33 mouse cellular contexts compared by ENCODE assay signal in genomic region chr5:80898230-80898629, GRCm38 (mm10).
DNase-seq lines count a peak whose midpoint lies in the region; ATAC-seq and TF ChIP-seq lines count a peak whose summit lies in the region.
"Had no signal": no experiment of that assay in that cellular context is flagged by ENCODE, and none has a peak within 500 bp of the region (broad histone marks: within the 10 kb centered on the region; RNA-seq: fewer than 3 reads in every experiment).

No protein-coding gene starts in this region.

- no peak overlapping the region for H3K4me3 ChIP-seq in forebrain, embryonic 14.5 days (ENCODE audit: low read depth, low read length)
- H3K4me3 ChIP-seq in forebrain, embryonic 15.5 days = no peak overlapping the region
- no peak overlapping the region for H3K4me3 ChIP-seq in midbrain, postnatal 0 days (ENCODE audit: low read depth, low read length)
- no peak overlapping the region for H3K4me3 ChIP-seq in midbrain, embryonic 13.5 days (replicated peaks)
- H3K4me3 ChIP-seq: gastrocnemius, adult 2 months; layer of hippocampus, adult 2 months; left cerebral cortex, adult 2 months; lung, embryonic 15.5 days; midbrain, embryonic 12.5 days; neural tube, embryonic 15.5 days had no signal

- H3K4me1 ChIP-seq in forebrain, embryonic 14.5 days (ENCODE audit: control insufficient read depth, insufficient read depth, low read length) = no peaks in the 10 kb centered on the region
- no peaks in the 10 kb centered on the region for H3K4me1 ChIP-seq in forebrain, embryonic 15.5 days
- H3K4me1 ChIP-seq in midbrain, postnatal 0 days (ENCODE audit: insufficient read depth, low read length) = no peaks in the 10 kb centered on the region
- no peaks in the 10 kb centered on the region for H3K4me1 ChIP-seq in midbrain, embryonic 13.5 days (replicated peaks)
- H3K4me1 ChIP-seq: lung, embryonic 15.5 days; midbrain, embryonic 12.5 days; neural tube, embryonic 15.5 days had no signal

- no peak for ATAC-seq in forebrain, embryonic 14.5 days
- no peak for ATAC-seq in forebrain, embryonic 15.5 days (replicated peaks)
- ATAC-seq in midbrain, postnatal 0 days (ENCODE audit: low FRiP score) = no peak
- no peak for ATAC-seq in midbrain, embryonic 13.5 days
- ATAC-seq: activated CD4-positive, CD25-positive, alpha-beta regulatory T cell, adult 4 months; forebrain, embryonic 16.5 days had no signal

- WGBS in forebrain, embryonic 14.5 days = 43% methylated on average over 5 of the region's 5 CpGs
- WGBS in forebrain, embryonic 15.5 days = 39% methylated on average over 5 of the region's 5 CpGs
- WGBS in midbrain, postnatal 0 days = 52% methylated on average over 5 of the region's 5 CpGs
- WGBS in midbrain, embryonic 13.5 days = 48% methylated on average over 5 of the region's 5 CpGs

- H3K36me3 ChIP-seq in forebrain, embryonic 14.5 days (ENCODE audit: control insufficient read depth, insufficient read depth, low read length) = no peaks in the 10 kb centered on the region
- no peaks in the 10 kb centered on the region for H3K36me3 ChIP-seq in forebrain, embryonic 15.5 days
- H3K36me3 ChIP-seq in midbrain, postnatal 0 days (ENCODE audit: insufficient read depth, low read length) = no peaks in the 10 kb centered on the region
- no peaks in the 10 kb centered on the region for H3K36me3 ChIP-seq in midbrain, embryonic 13.5 days
- H3K36me3 ChIP-seq: lung, embryonic 15.5 days; midbrain, embryonic 12.5 days; neural tube, embryonic 15.5 days had no signal

- H3K4me2 ChIP-seq in forebrain, embryonic 14.5 days (ENCODE audit: low read length) = no peak overlapping the region
- no peak overlapping the region for H3K4me2 ChIP-seq in forebrain, embryonic 15.5 days (replicated peaks)
- H3K4me2 ChIP-seq in midbrain, postnatal 0 days (ENCODE audit: low read depth, low read length, poor library complexity, severe bottlenecking) = no peak overlapping the region
- no peak overlapping the region for H3K4me2 ChIP-seq in midbrain, embryonic 13.5 days (replicated peaks)
- H3K4me2 ChIP-seq: heart, embryonic 11.5 days; hindbrain, embryonic 14.5 days; lung, embryonic 15.5 days; midbrain, embryonic 12.5 days; neural tube, embryonic 15.5 days had no signal

- no peaks in the 10 kb centered on the region for H3K27me3 ChIP-seq in forebrain, embryonic 14.5 days (replicated peaks; ENCODE audit: control insufficient read depth, insufficient read depth, low read length)
- H3K27me3 ChIP-seq in forebrain, embryonic 15.5 days = no peaks in the 10 kb centered on the region
- no peaks in the 10 kb centered on the region for H3K27me3 ChIP-seq in midbrain, postnatal 0 days (ENCODE audit: insufficient read depth, low read length)
- H3K27me3 ChIP-seq in midbrain, embryonic 13.5 days = no peaks in the 10 kb centered on the region
- H3K27me3 ChIP-seq: lung, embryonic 15.5 days; midbrain, embryonic 12.5 days; neural tube, embryonic 15.5 days had no signal

- no peak overlapping the region for H3K27ac ChIP-seq in forebrain, embryonic 14.5 days (ENCODE audit: low read depth, low read length)
- H3K27ac ChIP-seq in forebrain, embryonic 15.5 days (replicated peaks) = no peak overlapping the region
- H3K27ac ChIP-seq in midbrain, postnatal 0 days (ENCODE audit: low read depth, low read length) = no peak overlapping the region
- H3K27ac ChIP-seq in midbrain, embryonic 13.5 days = no peak overlapping the region
- H3K27ac ChIP-seq: gastrocnemius, adult 2 months; hindbrain, embryonic 14.5 days; layer of hippocampus, adult 2 months; left cerebral cortex, adult 2 months; liver, embryonic 14.5 days; lung, embryonic 15.5 days; midbrain, embryonic 12.5 days; neural tube, embryonic 15.5 days had no signal

- TF ChIP-seq CTCF in midbrain, postnatal 0 days (IDR thresholded peaks at IDR 0.05) = no peak

- H3K9ac ChIP-seq in forebrain, embryonic 14.5 days (ENCODE audit: low read length) = no peak overlapping the region
- no peak overlapping the region for H3K9ac ChIP-seq in forebrain, embryonic 15.5 days (replicated peaks)
- H3K9ac ChIP-seq in midbrain, postnatal 0 days (replicated peaks; ENCODE audit: low read length, poor library complexity, severe bottlenecking) = no peak overlapping the region
- H3K9ac ChIP-seq in midbrain, embryonic 13.5 days (replicated peaks) = no peak overlapping the region
- H3K9ac ChIP-seq: hindbrain, embryonic 14.5 days; liver, embryonic 14.5 days; lung, embryonic 15.5 days; midbrain, embryonic 12.5 days; neural tube, embryonic 15.5 days had no signal

- no peaks in the 10 kb centered on the region for H3K9me3 ChIP-seq in forebrain, embryonic 14.5 days (replicated peaks; ENCODE audit: control insufficient read depth, low read length)
- no peaks in the 10 kb centered on the region for H3K9me3 ChIP-seq in forebrain, embryonic 15.5 days
- H3K9me3 ChIP-seq in midbrain, postnatal 0 days (ENCODE audit: low read length) = no peaks in the 10 kb centered on the region
- no peaks in the 10 kb centered on the region for H3K9me3 ChIP-seq in midbrain, embryonic 13.5 days
- H3K9me3 ChIP-seq: lung, embryonic 15.5 days; midbrain, embryonic 12.5 days; neural tube, embryonic 15.5 days had no signal

- DNase-seq in forebrain, embryonic 14.5 days (ENCODE audit: low spot score) = peak; percentile 16
- DNase-seq in kidney, postnatal 4 days = peak; percentile 4 to 12
- DNase-seq in kidney, adult 8-10 months = no peak
- peak; percentile 34 for DNase-seq in midbrain, postnatal 0 days (ENCODE audit: low spot score)
- DNase-seq in Muller cell, postnatal 12 days (ENCODE audit: inconsistent ontology term) = no peak
- DNase-seq: adrenal gland, adult 2 months; adrenal gland, postnatal 36 days; B cell, adult 2 months; cerebellum, adult 9-11 months; gastrocnemius, adult 2 months; gastrocnemius, postnatal 36 days; heart, adult 18-20 months; heart, postnatal 36 days; kidney, adult 2 months; kidney, postnatal 25 days; liver; lung, postnatal 36 days; right cerebral cortex, adult 18-20 months; spleen, adult 18-20 months; thymus, adult 2 months; thymus, postnatal 4 days had no signal

Comparison
In these comparisons a context has a peak if more than half of its experiments do, and no peak if none do; other contexts are left out.
1. DNase-seq: peak in forebrain, embryonic 14.5 days (single experiment), kidney, postnatal 4 days (2 of 2) and midbrain, postnatal 0 days (single experiment); none in kidney, adult 8-10 months (0 of 2) and Muller cell, postnatal 12 days (single experiment).